Mouse (Mus musculus) megakaryocyte, embryonic 14.5 days (primary cell): ENCODE results near the gene Dscaml1.

ENCODE experiments used
- FLI1 ChIP-seq: IDR thresholded peaks from 2 replicates; pipeline ENCODE4 v1.6.1; 2012; ENCODE audit warnings: low read length, inconsistent platforms, mixed read lengths
- GATA1 ChIP-seq: IDR thresholded peaks from 3 replicates; pipeline ENCODE4 v1.6.1; 2012; ENCODE audit warnings: mixed read lengths, low read length, inconsistent platforms, borderline replicate concordance

DNA sequence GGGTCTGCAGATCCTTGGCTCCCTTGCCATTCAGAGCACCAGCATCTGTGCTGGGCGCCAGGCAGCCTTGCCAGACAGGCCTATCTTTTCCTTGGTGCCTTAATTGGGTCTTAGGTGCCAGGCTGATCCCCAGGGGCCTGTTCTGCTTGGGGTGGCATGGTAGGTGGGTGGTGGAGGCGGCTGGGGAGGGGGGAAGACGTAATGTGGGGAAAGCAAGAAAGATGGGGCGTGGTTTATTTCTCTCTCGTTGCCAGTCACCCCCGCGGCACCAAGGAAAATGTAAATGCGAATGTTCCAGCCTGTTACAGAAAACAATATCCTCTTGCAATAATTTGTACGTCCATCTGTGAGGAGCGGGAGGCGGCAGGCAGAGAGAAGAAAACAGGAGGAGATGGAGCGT lies 6.2 kb downstream of the Dscaml1 start:
- TF ChIP-seq GATA1 = no peak
- TF ChIP-seq FLI1 = no peak
